Mouse (Mus musculus) C2C12 (cell line): Measurements from ENCODE around the gene Gjb2.

Source experiments
- CEBPB ChIP-seq: IDR thresholded peaks from one replicate; pipeline ENCODE4 v1.6.1; 2011; ENCODE audit warnings: low read depth, mild to moderate bottlenecking, control low read depth, moderate library complexity
- CTCF ChIP-seq: IDR thresholded peaks from one replicate; pipeline ENCODE4 v1.5.1; 2011; ENCODE audit not compliant: control insufficient read depth, insufficient read depth, insufficient read length
- MAX ChIP-seq: IDR thresholded peaks from one replicate; pipeline ENCODE4 v1.6.1; 2011; ENCODE audit warnings: mild to moderate bottlenecking, control low read depth
- MYOD1 ChIP-seq: IDR thresholded peaks from one replicate; pipeline ENCODE4 v1.6.1; 2011; ENCODE audit warnings: low read depth; ENCODE audit not compliant: control insufficient read depth, insufficient read length
- USF1 ChIP-seq: IDR thresholded peaks from one replicate; pipeline ENCODE4 v1.6.1; 2011; ENCODE audit warnings: low read depth, mild to moderate bottlenecking, control low read depth, moderate library complexity

DNA sequence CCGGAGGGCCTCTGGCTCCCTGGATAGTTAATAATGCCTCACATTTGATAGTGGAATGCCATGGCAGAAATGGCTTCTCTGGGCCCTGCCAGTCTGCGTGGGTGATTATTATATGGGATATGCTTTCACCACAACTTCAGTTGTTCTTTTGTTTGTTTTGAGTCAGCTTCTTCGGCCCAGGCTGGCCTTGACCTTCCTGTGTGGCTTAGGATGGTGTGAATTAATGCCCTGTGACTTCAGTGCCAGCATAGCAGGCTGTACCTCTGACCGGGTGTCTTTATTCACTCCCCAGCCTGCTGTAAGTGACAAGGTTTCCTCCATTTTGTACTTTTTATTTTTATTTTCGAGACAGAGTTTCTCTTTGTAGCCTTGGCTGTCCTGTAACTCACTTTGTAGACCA lies 3.4 kb upstream of the Gjb2 start:
- TF ChIP-seq MAX = no peak
- TF ChIP-seq CEBPB = no peak
- no peak for TF ChIP-seq CTCF
- TF ChIP-seq USF1 = no peak
- TF ChIP-seq MYOD1 = no peak
